Mouse (Mus musculus) neural tube, embryonic 15.5 days (tissue): ENCODE results near the gene Pxylp1. TPM values are rescaled to one million over a fixed set of nuclear protein-coding genes. Genes with fewer than 3 reads are reported as not detected.

Source experiments
- ATAC-seq: fragments of 200-750 bp; cut with Nextera tagmentation; 2 replicates; pipeline ENCODE4 v1.8.0; 2017; ENCODE audit warnings: mild to moderate bottlenecking, moderate TSS enrichment, moderate library complexity; ENCODE audit not compliant: low FRiP score
- H3K27ac ChIP-seq: fragments of 300-500 bp; sonication (generic); replicated peaks from 2 replicates; pipeline ENCODE4 v1.5.1; 2015; ENCODE audit warnings: mild to moderate bottlenecking, inconsistent platforms
- H3K27me3 ChIP-seq: fragments of 300-500 bp; sonication (generic); replicated peaks from 2 replicates; pipeline ENCODE4 v1.6.1; 2015; ENCODE audit warnings: inconsistent platforms
- H3K36me3 ChIP-seq: fragments of 300-500 bp; sonication (generic); 2 replicates; pipeline ENCODE4 v1.6.1; 2015; ENCODE audit warnings: inconsistent platforms
- H3K4me1 ChIP-seq: fragments of 300-500 bp; sonication (generic); 2 replicates; pipeline ENCODE4 v1.6.1; 2015; ENCODE audit warnings: inconsistent platforms
- H3K4me2 ChIP-seq: fragments of 300-500 bp; sonication (generic); 2 replicates; pipeline ENCODE4 v1.6.1; 2015; ENCODE audit warnings: inconsistent platforms, mild to moderate bottlenecking, moderate library complexity
- H3K4me3 ChIP-seq: fragments of 300-500 bp; sonication (generic); replicated peaks from 2 replicates; pipeline ENCODE4 v1.5.1; 2015; ENCODE audit warnings: mild to moderate bottlenecking, inconsistent platforms
- H3K9ac ChIP-seq: fragments of 300-500 bp; sonication (generic); replicated peaks from 2 replicates; pipeline ENCODE4 v1.6.1; 2015; ENCODE audit warnings: mild to moderate bottlenecking, inconsistent platforms
- H3K9me3 ChIP-seq: fragments of 300-500 bp; sonication (generic); replicated peaks from 2 replicates; pipeline ENCODE4 v1.6.1; 2016; ENCODE audit warnings: inconsistent platforms
- whole genome bisulfite sequencing: fragments of 180-500 bp; shearing (Covaris S2); methylation state at CpG from one replicate; pipeline ENCODE4 v1.1.7; 2015; ENCODE audit warnings: mixed read lengths; 5-methylcytosine and 5-hydroxymethylcytosine counted together
- polyA plus RNA-seq: library from polyadenylated mRNA; unstranded; fragments of >200 nt; fragmentation: Nextera tagmentation; extraction: Ambion mirVana; gene quantifications from 2 replicates; pipeline ENCODE4 v1.2.1, GENCODE M21; 2015

Pxylp1 gene
- polyA plus RNA-seq, 1 experiment from 2014 or later, result 24.8 TPM

DNA sequence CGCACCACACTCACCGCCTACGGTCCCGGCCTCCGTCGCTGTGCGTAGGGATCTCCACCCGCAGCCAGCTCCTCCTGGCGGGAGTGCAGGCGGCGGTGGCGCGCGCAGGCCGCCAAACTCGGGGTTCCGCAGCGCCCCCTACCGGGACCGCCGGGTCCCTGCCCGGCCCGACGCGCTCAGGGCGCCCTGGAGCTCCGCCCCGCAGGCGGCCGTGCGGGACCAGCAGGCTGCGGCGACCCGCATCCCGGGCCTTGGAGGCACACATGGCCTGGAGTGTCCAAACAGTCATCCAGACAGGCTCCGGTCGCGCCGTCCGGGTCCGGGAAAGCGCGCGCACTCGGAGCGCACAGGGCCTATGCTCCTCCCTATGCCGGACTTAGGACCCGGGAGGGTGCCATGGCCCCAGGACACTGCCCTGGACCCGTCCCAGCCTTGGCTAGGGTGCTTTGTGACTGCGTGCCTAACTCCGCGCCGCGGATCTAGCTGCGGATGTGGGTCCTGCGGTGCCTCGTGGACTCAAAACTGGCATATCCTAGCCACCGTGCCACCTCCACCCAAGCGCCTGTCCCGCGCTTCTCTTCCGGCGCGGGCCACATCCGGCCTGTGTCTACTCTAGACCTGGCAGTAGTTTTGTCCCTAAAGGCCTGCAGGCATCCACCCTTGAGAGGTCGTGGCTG is 3.0 kb downstream of the Pxylp1 start:
- Histone ChIP-seq H3K4me3 (peak overlapping the region; percentile 67), H3K27ac (peak overlapping the region; percentile 62), H3K9ac (peak overlapping the region; percentile 74), H3K9me3 (no peaks in the 10 kb centered on the region), H3K4me2 (peak overlapping the region; percentile 69), H3K36me3 (no peaks in the 10 kb centered on the region), H3K4me1 (peaks cover 44% of the 10 kb centered on the region), H3K27me3 (no peaks in the 10 kb centered on the region)
- peak; percentile 89 for ATAC-seq
- under 1% methylated on average over 66 of the region's 66 CpGs for WGBS

DNA sequence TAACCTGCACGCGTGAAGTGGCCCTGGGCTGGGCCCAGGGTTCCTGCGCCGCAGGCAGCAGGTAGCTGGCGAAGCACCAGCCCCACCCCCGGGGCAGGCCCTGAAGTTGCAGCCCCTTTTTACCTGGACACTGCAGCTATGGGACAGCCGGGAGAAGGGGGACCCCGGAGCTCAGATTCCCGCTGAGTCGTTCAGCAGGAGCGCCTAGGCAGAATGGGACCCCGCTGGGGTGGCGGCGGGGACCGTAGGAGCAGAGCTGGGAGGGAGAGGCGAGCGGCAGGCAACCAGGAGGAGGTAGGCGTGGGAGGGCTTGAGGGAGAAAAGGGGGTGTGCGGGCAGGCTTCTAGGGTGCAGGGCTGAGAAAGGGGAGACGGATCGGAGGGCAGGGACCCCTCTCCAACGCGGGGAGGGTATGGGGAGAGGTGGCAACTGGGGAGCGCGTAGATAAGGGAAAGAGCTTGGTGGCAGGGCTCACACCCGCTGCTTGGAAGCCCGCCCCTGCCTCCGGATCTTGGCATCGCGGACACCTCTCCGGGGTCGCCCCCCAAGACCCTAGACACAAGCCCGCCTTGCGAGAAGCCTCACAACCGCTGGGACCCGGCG is 3.6 kb downstream of the Pxylp1 start:
- whole genome bisulfite sequencing, result under 1% methylated on average over 36 of the region's 37 CpGs
- H3K4me3 ChIP-seq, result peak overlapping the region; percentile 67
- H3K4me1 ChIP-seq, result peaks cover 44% of the 10 kb centered on the region
- no peaks in the 10 kb centered on the region for H3K9me3 ChIP-seq
- peak; percentile 62 for ATAC-seq
- H3K27ac ChIP-seq, result peak overlapping the region; percentile 62
- peak overlapping the region; percentile 69 for H3K4me2 ChIP-seq
- no peaks in the 10 kb centered on the region for H3K36me3 ChIP-seq
- peak overlapping the region; percentile 74 for H3K9ac ChIP-seq
- H3K27me3 ChIP-seq, result no peaks in the 10 kb centered on the region

GRCm38 (mm10) chr9:96887954-96888353 is 4.5 kb downstream of the Pxylp1 start:
- H3K4me1 ChIP-seq, result peaks cover 53% of the 10 kb centered on the region
- H3K27ac ChIP-seq, result no peak overlapping the region
- peak overlapping the region; percentile 74; the same call in 1 of the 2 replicates for H3K9ac ChIP-seq

GRCm38 (mm10) chr9:96887492-96887891 is 5.0 kb downstream of the Pxylp1 start:
- Histone ChIP-seq H3K9me3 (no peaks in the 10 kb centered on the region), H3K4me2 (peak overlapping the region; percentile 69), H3K27me3 (no peaks in the 10 kb centered on the region), H3K27ac (no peak overlapping the region), H3K9ac (0 out of 2 replicates have a peak overlapping the region, but pooled peaks have one; percentile 74), H3K4me3 (peak overlapping the region; percentile 67; the same call in 1 of the 2 replicates), H3K4me1 (peaks cover 55% of the 10 kb centered on the region), H3K36me3 (no peaks in the 10 kb centered on the region)
- no peak for ATAC-seq

More at GRCm38 (mm10) chr9:96887954-96888353, 4.5 kb downstream of the Pxylp1 start:
- 10% methylated on average over 6 of the region's 6 CpGs for WGBS
- no peaks in the 10 kb centered on the region for H3K9me3 ChIP-seq
- H3K36me3 ChIP-seq, result no peaks in the 10 kb centered on the region
- ATAC-seq, result no peak
- no peaks in the 10 kb centered on the region for H3K27me3 ChIP-seq
- H3K4me2 ChIP-seq, result peak overlapping the region; percentile 69
- H3K4me3 ChIP-seq, result peak overlapping the region; percentile 67

GRCm38 (mm10) chr9:96885781-96886180 is 6.7 kb downstream of the Pxylp1 start:
- H3K36me3 ChIP-seq, result no peaks in the 10 kb centered on the region
- H3K4me2 ChIP-seq, result no peak overlapping the region
- H3K27me3 ChIP-seq, result no peaks in the 10 kb centered on the region
- H3K4me3 ChIP-seq, result no peak overlapping the region
- H3K9me3 ChIP-seq, result no peaks in the 10 kb centered on the region
- peaks cover 55% of the 10 kb centered on the region for H3K4me1 ChIP-seq
- ATAC-seq, result no peak
- no peak overlapping the region for H3K27ac ChIP-seq
- 69% methylated on average over 3 of the region's 3 CpGs for WGBS
- no peak overlapping the region for H3K9ac ChIP-seq

DNA sequence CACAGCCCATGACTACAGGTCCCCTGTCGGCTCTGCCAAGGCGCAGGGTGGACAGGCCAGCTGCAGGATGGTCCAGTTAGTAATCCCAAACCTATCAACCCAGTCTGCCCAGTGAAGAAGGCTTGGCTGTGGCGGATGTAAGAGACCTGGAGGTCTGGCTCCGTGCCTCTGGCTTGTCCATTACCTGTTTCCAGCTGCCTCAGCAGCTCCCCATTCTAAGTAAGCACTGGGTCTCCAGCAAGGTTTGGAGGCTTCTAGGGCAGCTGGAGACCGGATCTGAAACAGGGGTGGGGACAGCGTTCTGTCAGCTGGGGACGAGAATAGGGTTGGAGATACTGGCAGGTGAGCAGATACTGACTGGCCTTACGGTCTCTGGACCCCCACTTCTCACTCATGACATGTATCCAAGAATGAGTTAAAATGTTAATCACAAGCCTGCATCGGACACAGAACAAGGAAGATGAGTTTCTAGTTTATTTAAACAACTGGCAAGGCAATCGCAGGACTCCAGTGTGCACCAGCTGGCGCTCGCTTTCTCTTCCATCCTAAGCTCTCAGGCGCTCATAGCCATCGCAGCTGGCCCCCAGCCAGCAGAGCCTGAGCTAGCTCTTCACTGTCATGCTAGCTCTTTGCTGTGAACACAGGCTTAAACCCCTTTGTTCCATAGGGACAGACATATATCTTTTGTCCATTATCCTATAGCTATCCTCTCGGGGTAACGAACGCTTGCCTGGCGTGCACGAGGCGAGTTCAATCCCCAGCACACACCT is 9.8 kb downstream of the Pxylp1 start:
- 47% methylated on average over 20 of the region's 20 CpGs for WGBS
- Histone ChIP-seq H3K36me3 (no peaks in the 10 kb centered on the region), H3K4me1 (peaks cover 45% of the 10 kb centered on the region), H3K27ac (peak overlapping the region; percentile 37; the same call in 1 of the 2 replicates), H3K9me3 (no peaks in the 10 kb centered on the region), H3K4me3 (no peak overlapping the region), H3K27me3 (no peaks in the 10 kb centered on the region), H3K4me2 (no peak overlapping the region), H3K9ac (no peak overlapping the region)
- peak; percentile 48; the same call in 1 of the 2 replicates for ATAC-seq

DNA sequence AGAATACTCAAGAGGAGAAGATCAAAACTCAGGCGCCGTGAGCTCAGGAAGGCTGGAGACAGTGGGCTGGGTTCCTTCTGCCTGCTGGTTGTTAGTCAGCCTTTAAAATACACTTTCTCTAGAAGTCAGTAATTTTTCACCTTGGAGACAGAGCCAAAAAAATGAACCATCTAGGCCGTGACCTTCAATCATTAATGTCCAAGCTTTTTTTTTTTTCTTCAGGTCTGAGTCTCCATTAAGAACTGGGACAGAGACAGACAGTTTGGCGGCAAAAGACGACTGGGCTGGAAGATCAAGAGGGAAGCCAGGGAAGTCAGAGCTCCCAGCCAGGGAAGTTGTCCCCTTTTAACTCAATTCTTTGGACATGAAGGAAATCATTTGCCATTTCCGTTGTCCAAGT is 10.6 kb downstream of the Pxylp1 start:
- no peak overlapping the region for H3K9ac ChIP-seq
- no peaks in the 10 kb centered on the region for H3K9me3 ChIP-seq
- H3K4me2 ChIP-seq, result no peak overlapping the region
- peaks cover 40% of the 10 kb centered on the region for H3K4me1 ChIP-seq
- no peak overlapping the region for H3K27ac ChIP-seq
- H3K27me3 ChIP-seq, result no peaks in the 10 kb centered on the region
- no peak overlapping the region for H3K4me3 ChIP-seq
- no peaks in the 10 kb centered on the region for H3K36me3 ChIP-seq
- 62% methylated on average over 6 of the region's 6 CpGs for WGBS
- ATAC-seq, result no peak

DNA sequence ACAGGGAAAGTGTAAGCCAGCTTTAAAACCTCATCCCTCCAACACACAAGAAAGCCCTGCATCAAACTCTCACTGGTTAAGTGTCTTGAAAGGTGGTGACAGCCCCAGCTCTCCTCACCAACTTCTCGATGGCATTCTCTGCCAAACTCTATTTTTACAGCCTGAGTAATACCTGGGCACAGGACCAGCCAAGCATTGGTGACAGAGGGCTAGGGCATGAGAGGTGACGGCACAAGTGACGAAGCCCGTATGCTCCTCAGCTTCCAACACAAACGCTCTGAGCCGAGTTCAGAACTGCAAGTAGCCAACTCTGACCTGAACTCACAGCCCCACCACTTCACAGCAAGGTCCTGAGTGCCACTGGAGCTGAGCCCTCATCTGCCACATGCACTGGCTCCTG is 13.4 kb downstream of the Pxylp1 start:
- peaks cover 34% of the 10 kb centered on the region for H3K4me1 ChIP-seq
- no peak for ATAC-seq
- no peak overlapping the region for H3K4me3 ChIP-seq
- no peaks in the 10 kb centered on the region for H3K9me3 ChIP-seq
- no peak overlapping the region for H3K4me2 ChIP-seq
- H3K27me3 ChIP-seq, result no peaks in the 10 kb centered on the region
- WGBS, result 87% methylated on average over 6 of the region's 6 CpGs
- no peaks in the 10 kb centered on the region for H3K36me3 ChIP-seq
- H3K9ac ChIP-seq, result no peak overlapping the region
- H3K27ac ChIP-seq, result no peak overlapping the region

DNA sequence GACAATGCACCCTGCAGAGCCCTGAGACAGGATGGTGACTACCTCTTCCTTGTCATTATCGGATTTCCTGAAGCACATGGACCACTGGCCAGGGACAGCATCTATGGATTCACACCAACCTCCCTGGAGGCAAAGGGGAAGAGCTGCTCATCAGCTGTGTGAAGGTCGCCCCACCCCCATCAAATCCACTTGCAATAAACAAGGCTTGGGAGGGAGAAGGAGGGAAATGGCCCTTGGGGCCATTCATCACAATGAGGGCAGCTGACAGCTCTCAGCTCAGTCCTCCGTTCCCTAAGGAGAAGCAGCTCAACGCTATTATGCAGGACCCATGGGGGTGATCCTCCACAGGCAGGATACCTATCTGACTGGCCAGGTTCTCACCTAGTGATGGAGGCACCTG is 14.0 kb downstream of the Pxylp1 start:
- Histone ChIP-seq H3K4me1 (peaks cover 31% of the 10 kb centered on the region), H3K9ac (no peak overlapping the region), H3K27ac (no peak overlapping the region), H3K9me3 (no peaks in the 10 kb centered on the region), H3K27me3 (no peaks in the 10 kb centered on the region), H3K4me2 (no peak overlapping the region), H3K36me3 (no peaks in the 10 kb centered on the region), H3K4me3 (no peak overlapping the region)
- 10% methylated on average over 4 of the region's 4 CpGs for WGBS
- no peak for ATAC-seq

GRCm38 (mm10) chr9:96875704-96876103 is 16.8 kb downstream of the Pxylp1 start:
- no peak overlapping the region for H3K27ac ChIP-seq
- no peak overlapping the region for H3K4me3 ChIP-seq
- H3K9me3 ChIP-seq, result no peaks in the 10 kb centered on the region
- H3K36me3 ChIP-seq, result no peaks in the 10 kb centered on the region
- H3K4me1 ChIP-seq, result peaks cover 14% of the 10 kb centered on the region
- WGBS, result 75% methylated on average over 4 of the region's 4 CpGs
- H3K9ac ChIP-seq, result no peak overlapping the region
- H3K4me2 ChIP-seq, result no peak overlapping the region
- ATAC-seq, result no peak
- no peaks in the 10 kb centered on the region for H3K27me3 ChIP-seq

- H3K4me1 ChIP-seq, result 0 out of 2 replicates have a peak, but pooled peaks cover 2% of the 10 kb centered on the region
- no peak overlapping the region for H3K4me3 ChIP-seq
- WGBS, result 77% methylated on average over 5 of the region's 5 CpGs
- H3K27ac ChIP-seq, result no peak overlapping the region
- H3K9me3 ChIP-seq, result no peaks in the 10 kb centered on the region
- ATAC-seq, result no peak
- no peaks in the 10 kb centered on the region for H3K27me3 ChIP-seq
- no peak overlapping the region for H3K4me2 ChIP-seq
- H3K9ac ChIP-seq, result no peak overlapping the region
- H3K36me3 ChIP-seq, result no peaks in the 10 kb centered on the region
Measured at GRCm38 (mm10) chr9:96873082-96873481, 19.4 kb downstream of the Pxylp1 start.
